Mouse (Mus musculus) forelimb bud, embryonic 11.5 days (tissue): ENCODE data around the gene Fbxw15.
"Not testable (repeated sequence)": the region's sequence is repeated elsewhere in the genome, so short reads cannot be mapped to it uniquely, and the experiment has no call there.

Experiments
- DNase-seq: peaks from one replicate; pipeline ENCODE4 v3.0.0-alpha.2; 2012; ENCODE audit warnings: low read depth, low spot score

Fbxw15 gene

GRCm38 (mm10) chr9:109568162-109568561 is at the start of gene Fbxw15:
Gene Fbxw15 (minus strand): TSS chr9:109568262.
- DNase-seq = not testable (repeated sequence)

GRCm38 (mm10) chr9:109606837-109607236 is 38.8 kb upstream of the Fbxw15 start:
- DNase-seq = peak; percentile 2

DNA sequence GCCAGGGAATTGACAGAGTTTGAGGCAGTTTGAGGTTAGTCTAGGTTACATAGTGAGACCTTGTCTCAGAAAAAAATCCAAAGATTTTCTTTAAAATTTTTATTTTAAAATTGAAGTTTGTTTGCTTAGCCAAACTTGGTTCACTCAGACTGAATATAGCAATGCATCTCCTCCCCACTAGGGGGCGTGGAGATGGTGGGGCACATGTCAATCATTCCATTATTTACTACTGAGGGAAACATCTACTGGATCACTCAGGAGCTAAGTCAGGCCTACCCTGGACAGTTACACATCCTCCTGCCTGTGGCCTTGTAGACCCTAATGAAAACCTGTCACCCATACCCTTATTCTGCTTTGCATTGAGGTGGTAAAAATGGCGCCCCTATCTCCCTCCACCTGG is 34.1 kb upstream of the Fbxw15 start:
- not testable (repeated sequence) for DNase-seq

DNA sequence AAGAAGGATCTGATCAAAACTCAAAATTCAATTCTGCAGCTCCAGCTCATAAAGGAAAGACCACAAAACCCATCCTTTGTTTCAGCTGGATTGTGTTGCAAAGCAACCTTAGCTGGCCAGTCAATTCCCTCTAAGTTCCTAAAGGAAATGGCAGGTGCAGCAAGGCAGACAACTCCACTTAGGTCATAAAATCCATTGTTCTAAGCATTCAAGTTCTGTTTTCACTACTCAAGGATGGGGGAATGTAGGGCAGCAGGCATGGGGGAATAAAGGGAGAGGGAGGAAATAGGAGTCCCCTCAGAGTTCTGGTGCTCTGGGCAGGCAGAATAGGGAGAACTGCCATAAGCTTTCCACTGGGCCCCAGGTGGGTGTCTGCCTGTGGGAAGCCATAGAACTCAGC is 29.2 kb upstream of the Fbxw15 start:
- no peak for DNase-seq

DNA sequence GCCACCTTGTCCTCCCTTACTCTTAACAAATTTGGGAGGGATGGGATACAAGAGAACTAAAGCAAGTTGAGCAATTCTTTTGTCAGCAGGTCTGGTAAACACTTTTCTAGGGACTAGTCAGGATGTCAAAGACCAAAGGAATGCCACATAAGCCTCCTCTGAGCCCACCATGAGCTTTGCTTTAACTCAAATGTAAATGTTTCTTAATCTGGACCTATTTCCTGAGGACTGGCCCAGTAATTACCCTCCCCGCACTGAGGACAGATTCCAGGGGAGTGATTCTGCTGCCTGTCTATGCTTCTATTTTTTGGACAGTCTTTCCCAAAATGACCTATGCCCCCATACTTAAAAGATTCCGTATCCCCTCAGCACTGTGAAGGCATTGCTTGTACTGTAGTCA is 26.8 kb upstream of the Fbxw15 start:
- DNase-seq = no peak

DNA sequence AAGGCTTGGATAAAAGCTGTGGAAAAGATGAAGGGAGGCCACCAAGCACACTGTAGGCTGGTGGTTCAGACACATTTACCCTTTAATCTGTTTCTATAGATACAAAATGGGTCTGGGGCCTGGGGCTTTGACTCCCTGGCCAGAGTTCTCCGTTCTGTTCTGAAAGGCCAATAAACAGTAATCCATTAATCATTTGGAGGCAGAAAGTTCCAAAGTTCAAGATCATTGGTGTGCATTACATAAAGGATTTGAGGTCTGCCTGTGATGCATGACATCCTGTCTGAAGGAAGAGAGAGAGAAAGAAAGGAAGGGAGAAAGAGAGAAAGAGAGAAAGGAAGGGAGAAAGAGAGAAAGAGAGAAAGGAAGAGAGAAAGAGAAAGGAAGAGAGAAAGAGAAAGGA is 2.5 kb downstream of the Fbxw15 start:
- no peak for DNase-seq

DNA sequence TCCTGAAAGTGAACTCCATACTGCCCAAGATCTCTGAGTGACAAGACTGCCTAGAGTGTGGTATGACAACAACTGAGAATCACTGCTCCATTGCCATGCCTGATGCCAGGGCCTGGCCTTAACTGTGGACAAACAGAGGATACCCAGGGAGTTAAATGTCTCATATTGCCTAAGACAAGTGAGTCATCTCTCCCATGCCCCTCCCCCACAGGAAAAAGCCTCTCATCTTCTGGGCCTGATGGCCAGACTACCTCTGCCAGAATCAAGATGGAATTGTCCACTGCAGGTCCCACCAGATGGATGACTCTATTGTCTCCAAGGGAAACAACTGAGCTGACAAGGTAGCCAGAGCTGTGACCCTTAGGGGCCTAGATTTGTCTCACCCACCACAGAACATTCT is 6.0 kb downstream of the Fbxw15 start:
- DNase-seq = not testable (repeated sequence)

- no peak for DNase-seq
Observed at GRCm38 (mm10) chr9:109552483-109552882, 15.6 kb downstream of the Fbxw15 start.

GRCm38 (mm10) chr9:109549666-109550065 is 18.4 kb downstream of the Fbxw15 start:
- not testable (repeated sequence) for DNase-seq

DNA sequence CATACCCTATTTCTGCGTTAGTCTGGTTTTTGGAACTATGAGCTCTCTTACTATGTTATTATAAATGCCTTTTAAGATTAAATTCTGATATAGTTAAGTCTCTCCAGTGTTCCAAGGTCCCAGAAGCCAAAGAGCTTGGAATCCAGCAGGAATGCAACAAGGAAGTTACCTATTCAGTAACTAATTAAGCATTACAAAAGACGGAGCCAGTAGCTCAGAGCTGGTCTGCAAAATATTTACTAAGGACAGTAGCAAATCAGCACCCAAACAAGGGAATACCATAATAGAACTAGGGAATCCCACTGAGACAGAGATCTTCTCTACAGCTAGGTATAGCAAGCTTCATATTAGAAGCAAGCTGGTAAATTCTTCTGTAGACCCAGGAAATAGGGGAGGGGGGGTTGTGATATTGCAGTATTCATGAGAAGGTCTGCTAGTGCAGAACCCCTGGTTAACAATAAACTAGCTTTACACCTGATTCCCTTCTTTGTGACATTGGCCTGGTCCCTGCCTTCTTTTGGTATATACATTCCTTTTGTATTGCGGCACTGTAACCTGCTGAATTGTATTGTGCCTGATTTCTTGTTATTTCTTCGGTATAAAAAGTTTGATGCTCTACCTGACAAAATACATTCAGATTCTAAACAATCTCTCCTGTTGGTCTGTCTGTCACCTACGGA is 44.5 kb downstream of the Fbxw15 start:
- no peak for DNase-seq
